Mouse (Mus musculus): ENCODE measurements around the gene Pccb. TPM values are rescaled to one million over a fixed set of nuclear protein-coding genes. Genes with fewer than 3 reads are reported as not detected.

Gene Pccb
- polyA plus RNA-seq, 1 experiment from 2014 or later: 27.6 TPM

DNA sequence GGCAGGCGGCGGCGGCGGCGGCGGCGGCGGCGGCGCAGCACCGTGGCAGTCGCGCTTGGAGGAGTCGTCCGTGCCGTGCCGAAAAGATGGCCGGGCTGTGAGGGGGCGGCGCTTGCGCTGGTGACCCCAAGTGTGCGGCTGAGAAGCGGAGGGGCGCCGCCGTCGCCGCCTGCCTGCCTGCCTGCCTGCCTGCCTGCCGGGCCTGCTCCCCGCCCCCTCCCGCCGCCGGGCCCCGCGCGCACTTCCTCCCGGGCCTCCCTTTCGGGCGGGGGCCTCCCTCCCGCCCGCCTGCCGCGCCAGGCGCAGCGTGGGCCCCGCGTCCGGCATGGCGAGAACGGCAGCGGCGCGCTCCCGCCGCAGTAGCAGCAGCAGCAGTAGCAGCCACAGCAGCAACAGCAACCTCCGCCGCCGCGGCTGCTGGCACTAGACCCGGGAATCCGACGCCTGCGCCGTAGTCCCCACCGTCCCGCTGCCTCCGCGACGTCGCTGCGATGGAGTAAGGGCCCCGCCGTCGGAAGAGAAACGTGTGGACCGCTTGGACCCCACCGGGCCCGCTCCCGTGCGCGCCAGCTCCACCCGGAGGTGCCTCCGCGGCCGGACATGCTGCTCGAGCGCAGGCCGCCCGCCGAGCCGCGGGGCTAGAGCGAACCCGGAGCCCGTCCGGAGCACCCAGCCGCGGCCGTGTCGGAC lies 39.8 kb upstream of the Pccb start:
- 0% methylated on average over 48 of the region's 100 CpGs for WGBS
- peak overlapping the region; percentile 77 for H3K4me2 ChIP-seq (ENCODE audit: low read length)

DNA sequence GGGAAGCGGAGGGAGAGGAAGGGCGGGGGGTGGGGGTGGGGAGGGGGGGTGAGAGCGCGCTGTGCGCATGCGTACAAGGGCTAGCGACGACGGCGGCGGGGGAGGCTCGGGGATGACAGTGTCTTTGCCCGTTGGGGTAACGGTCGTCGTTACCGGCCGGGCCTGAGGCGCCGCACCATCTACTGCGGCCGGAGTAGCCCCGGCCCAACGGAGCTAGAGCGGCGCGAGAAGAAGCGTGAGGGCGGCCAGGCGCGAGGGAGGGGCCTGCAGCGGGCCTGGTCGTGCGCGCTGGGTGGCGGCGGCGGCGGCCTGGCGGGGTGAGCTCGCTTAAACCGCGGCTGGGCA lies 39.3 kb upstream of the Pccb start, which contains the start of gene Msl2:
Gene Msl2 (plus strand): TSS at position 115 of the 345 bp plus-strand sequence.
- ATAC-seq: peak; percentile 75
- Histone ChIP-seq H3K4me3 (ENCODE audit: low read depth, low read length) (peak within 1 kb of the TSS; percentile 96), H3K9ac (ENCODE audit: low read depth, low read length) (peak within 1 kb of the TSS; percentile 99), H3K27ac (ENCODE audit: low read length) (peak within 1 kb of the TSS; percentile 100), H3K27me3 (ENCODE audit: control insufficient read depth, insufficient read depth, low read depth, low read length) (no peaks in the 10 kb centered on the region), H3K4me1 (ENCODE audit: control insufficient read depth, insufficient read depth, low read length) (peaks cover 22% of the 10 kb centered on the region), H3K4me2 (ENCODE audit: low read length) (peak within 1 kb of the TSS; percentile 77), H3K36me3 (ENCODE audit: control insufficient read depth, insufficient read depth, low read length) (no peaks in the 10 kb centered on the region), H3K9me3 (replicated peaks; ENCODE audit: control insufficient read depth, low read length, poor library complexity, severe bottlenecking) (no peaks in the 10 kb centered on the region)
- WGBS: 0% methylated on average over 16 of the region's 43 CpGs

More for the DNA sequence above, 39.8 kb upstream of the Pccb start:
- Histone ChIP-seq H3K27ac (ENCODE audit: low read length) (peak overlapping the region; percentile 100), H3K4me3 (ENCODE audit: low read depth, low read length) (peak overlapping the region; percentile 96), H3K36me3 (ENCODE audit: control insufficient read depth, insufficient read depth, low read length) (no peaks in the 10 kb centered on the region), H3K27me3 (ENCODE audit: control insufficient read depth, insufficient read depth, low read depth, low read length) (no peaks in the 10 kb centered on the region), H3K4me1 (ENCODE audit: control insufficient read depth, insufficient read depth, low read length) (peaks cover 28% of the 10 kb centered on the region), H3K9ac (ENCODE audit: low read depth, low read length) (peak overlapping the region; percentile 99), H3K9me3 (replicated peaks; ENCODE audit: control insufficient read depth, low read length, poor library complexity, severe bottlenecking) (no peaks in the 10 kb centered on the region)
- ATAC-seq: peak; percentile 83

DNA sequence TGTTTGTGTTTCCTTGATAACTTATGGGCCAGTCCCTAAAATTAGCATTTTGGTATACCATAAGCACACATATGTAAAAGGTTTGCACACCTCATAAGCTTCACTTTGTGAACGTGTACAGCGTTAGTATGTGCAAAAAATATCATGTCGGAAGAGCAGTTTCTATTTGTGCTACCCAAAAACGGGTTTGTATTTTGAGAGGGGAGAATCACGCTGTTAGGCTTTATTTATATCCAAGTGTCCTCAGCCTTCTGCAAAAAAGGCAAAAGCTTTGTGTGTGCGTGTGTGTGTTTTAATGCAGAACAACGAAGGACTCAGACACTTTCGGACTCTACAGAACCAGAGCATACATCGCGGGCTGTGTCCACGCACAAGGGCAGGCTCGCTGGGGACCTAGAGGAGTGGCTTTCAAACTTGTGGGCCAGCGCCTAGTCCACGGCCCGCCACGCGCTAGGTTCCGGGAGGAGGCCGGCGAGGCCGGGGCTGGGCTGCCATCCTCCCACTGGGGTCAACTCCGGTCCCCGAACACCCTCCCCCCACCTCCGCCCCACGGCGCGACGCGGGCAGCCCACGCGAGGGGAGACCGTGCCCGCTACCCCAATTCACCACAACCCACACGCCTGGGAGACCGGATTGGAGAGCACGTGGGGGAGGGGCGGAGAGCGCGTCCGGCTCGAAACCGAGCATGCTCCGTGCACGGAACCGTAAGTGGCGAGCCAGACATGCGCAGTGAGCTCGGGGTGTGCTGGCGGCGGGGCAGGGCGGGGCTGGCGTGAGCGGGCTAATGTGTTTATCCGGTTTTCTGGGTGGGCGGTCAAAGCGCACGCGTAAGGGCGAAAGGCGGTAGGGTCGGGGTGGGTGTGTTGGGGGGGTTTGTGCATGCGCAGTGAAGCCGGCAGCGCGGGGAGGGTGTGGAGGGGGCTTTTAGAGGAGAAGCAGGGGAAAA lies 38.6 kb upstream of the Pccb start:
- Histone ChIP-seq H3K36me3 (ENCODE audit: control insufficient read depth, insufficient read depth, low read length) (no peaks in the 10 kb centered on the region), H3K27ac (ENCODE audit: low read length) (peak overlapping the region; percentile 93), H3K4me1 (ENCODE audit: control insufficient read depth, insufficient read depth, low read length) (peaks cover 16% of the 10 kb centered on the region), H3K4me3 (ENCODE audit: low read depth, low read length) (peak overlapping the region; percentile 96), H3K27me3 (ENCODE audit: control insufficient read depth, insufficient read depth, low read depth, low read length) (no peaks in the 10 kb centered on the region), H3K9me3 (replicated peaks; ENCODE audit: control insufficient read depth, low read length, poor library complexity, severe bottlenecking) (no peaks in the 10 kb centered on the region), H3K4me2 (ENCODE audit: low read length) (peak overlapping the region; percentile 76), H3K9ac (ENCODE audit: low read depth, low read length) (peak overlapping the region; percentile 95)
- ATAC-seq: peak; percentile 94
- WGBS: 1% methylated on average over 59 of the region's 65 CpGs

DNA sequence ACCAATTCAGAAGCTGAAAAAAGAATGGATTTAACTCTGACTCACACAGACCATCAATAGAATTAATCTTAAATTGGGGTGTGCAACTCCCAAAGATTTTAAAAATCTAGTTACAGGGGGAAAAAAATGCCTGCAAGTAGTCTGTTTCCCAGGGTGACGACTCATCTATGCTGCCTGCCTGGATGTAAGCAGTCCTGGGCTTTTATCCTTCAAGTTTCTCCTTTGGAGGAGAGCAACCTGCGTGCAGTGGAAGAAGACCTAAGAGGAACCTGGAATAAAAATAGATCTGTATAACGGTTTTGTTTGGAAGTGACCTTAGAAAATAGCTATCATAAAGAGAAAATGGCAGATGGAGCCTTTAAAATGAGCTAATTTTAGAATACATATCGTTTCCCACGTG lies 37.8 kb upstream of the Pccb start:
- no peaks in the 10 kb centered on the region; the same call in 1 of the 2 replicates for H3K36me3 ChIP-seq (ENCODE audit: control insufficient read depth, insufficient read depth, low read length)
- H3K27ac ChIP-seq (ENCODE audit: low read length): no peak overlapping the region
- no peak overlapping the region for H3K4me2 ChIP-seq (ENCODE audit: low read length)
- no peaks in the 10 kb centered on the region for H3K9me3 ChIP-seq (replicated peaks; ENCODE audit: control insufficient read depth, low read length, poor library complexity, severe bottlenecking)
- H3K4me1 ChIP-seq (ENCODE audit: control insufficient read depth, insufficient read depth, low read length): peaks cover 10% of the 10 kb centered on the region
- ATAC-seq: no peak
- no peaks in the 10 kb centered on the region for H3K27me3 ChIP-seq (ENCODE audit: control insufficient read depth, insufficient read depth, low read depth, low read length)
- H3K9ac ChIP-seq (ENCODE audit: low read depth, low read length): no peak overlapping the region
- no peak overlapping the region for H3K4me3 ChIP-seq (ENCODE audit: low read depth, low read length)
- WGBS: 34% methylated on average over 5 of the region's 5 CpGs

GRCm38 (mm10) chr9:101069781-101070180 lies 35.1 kb upstream of the Pccb start:
- Histone ChIP-seq H3K27ac (ENCODE audit: low read length) (no peak overlapping the region), H3K9ac (ENCODE audit: low read depth, low read length) (no peak overlapping the region), H3K4me3 (ENCODE audit: low read depth, low read length) (no peak overlapping the region), H3K27me3 (ENCODE audit: control insufficient read depth, insufficient read depth, low read depth, low read length) (no peaks in the 10 kb centered on the region), H3K9me3 (replicated peaks; ENCODE audit: control insufficient read depth, low read length, poor library complexity, severe bottlenecking) (no peaks in the 10 kb centered on the region), H3K36me3 (ENCODE audit: control insufficient read depth, insufficient read depth, low read length) (no peaks in the 10 kb centered on the region; the same call in 1 of the 2 replicates), H3K4me2 (ENCODE audit: low read length) (no peak overlapping the region), H3K4me1 (ENCODE audit: control insufficient read depth, insufficient read depth, low read length) (peaks cover 5% of the 10 kb centered on the region; the same call in 1 of the 2 replicates)
- ATAC-seq: no peak
- 97% methylated on average over 3 of the region's 3 CpGs for WGBS

GRCm38 (mm10) chr9:101065076-101065602 lies 30.4 kb upstream of the Pccb start:
- no peaks in the 10 kb centered on the region for H3K9me3 ChIP-seq (replicated peaks; ENCODE audit: control insufficient read depth, low read length, poor library complexity, severe bottlenecking)
- WGBS: 68% methylated on average over 3 of the region's 3 CpGs
- H3K4me3 ChIP-seq (ENCODE audit: low read depth, low read length): no peak overlapping the region
- H3K27me3 ChIP-seq (ENCODE audit: control insufficient read depth, insufficient read depth, low read depth, low read length): no peaks in the 10 kb centered on the region
- H3K4me1 ChIP-seq (ENCODE audit: control insufficient read depth, insufficient read depth, low read length): no peaks in the 10 kb centered on the region
- H3K36me3 ChIP-seq (ENCODE audit: control insufficient read depth, insufficient read depth, low read length): no peaks in the 10 kb centered on the region; the same call in 1 of the 2 replicates
- no peak overlapping the region for H3K4me2 ChIP-seq (ENCODE audit: low read length)
- no peak overlapping the region for H3K9ac ChIP-seq (ENCODE audit: low read depth, low read length)
- ATAC-seq: no peak
- H3K27ac ChIP-seq (ENCODE audit: low read length): no peak overlapping the region

DNA sequence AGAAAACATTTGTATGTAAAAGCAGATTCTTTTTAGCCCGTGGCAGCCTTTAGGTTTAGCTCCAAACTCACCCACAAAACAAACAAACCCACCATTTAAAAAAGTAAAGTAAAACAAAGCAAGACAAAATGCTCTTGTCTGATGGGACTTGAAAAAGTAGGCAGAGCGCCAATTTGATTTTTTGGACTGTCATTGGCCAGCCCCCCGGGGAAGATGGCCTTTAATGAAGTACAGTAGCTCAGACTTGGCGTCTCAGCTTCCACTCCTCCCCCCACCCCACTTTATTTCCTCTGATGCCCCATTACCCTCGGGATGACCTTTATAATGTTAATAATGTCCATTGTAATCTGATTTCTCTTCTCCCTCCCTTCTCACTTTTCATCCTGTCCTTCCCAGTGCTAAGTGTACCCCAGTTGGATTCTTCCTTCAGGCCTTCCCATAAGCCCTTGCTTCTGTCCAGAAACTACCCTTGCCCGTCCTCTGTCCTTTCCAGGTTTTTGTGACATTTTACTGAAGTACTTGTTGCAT lies 27.6 kb upstream of the Pccb start:
- no peak for ATAC-seq

GRCm38 (mm10) chr9:101061035-101061434 lies 26.3 kb upstream of the Pccb start:
- H3K9me3 ChIP-seq (replicated peaks; ENCODE audit: control insufficient read depth, low read length, poor library complexity, severe bottlenecking): no peaks in the 10 kb centered on the region
- no peaks in the 10 kb centered on the region for H3K36me3 ChIP-seq (ENCODE audit: control insufficient read depth, insufficient read depth, low read length)
- no peak for ATAC-seq
- H3K4me3 ChIP-seq (ENCODE audit: low read depth, low read length): no peak overlapping the region
- no peaks in the 10 kb centered on the region for H3K4me1 ChIP-seq (ENCODE audit: control insufficient read depth, insufficient read depth, low read length)
- H3K27me3 ChIP-seq (ENCODE audit: control insufficient read depth, insufficient read depth, low read depth, low read length): no peaks in the 10 kb centered on the region
- H3K9ac ChIP-seq (ENCODE audit: low read depth, low read length): no peak overlapping the region
- no peak overlapping the region for H3K27ac ChIP-seq (ENCODE audit: low read length)
- H3K4me2 ChIP-seq (ENCODE audit: low read length): no peak overlapping the region
- WGBS: 81% methylated on average over 11 of the region's 11 CpGs

More for the DNA sequence above, 27.6 kb upstream of the Pccb start:
- no peaks in the 10 kb centered on the region for H3K4me1 ChIP-seq (ENCODE audit: control insufficient read depth, insufficient read depth, low read length)
- no peaks in the 10 kb centered on the region for H3K27me3 ChIP-seq (ENCODE audit: control insufficient read depth, insufficient read depth, low read depth, low read length)
- no peak overlapping the region for H3K4me3 ChIP-seq (ENCODE audit: low read depth, low read length)
- no peaks in the 10 kb centered on the region for H3K36me3 ChIP-seq (ENCODE audit: control insufficient read depth, insufficient read depth, low read length)
- 72% methylated on average over 6 of the region's 6 CpGs for WGBS
- no peak overlapping the region for H3K4me2 ChIP-seq (ENCODE audit: low read length)
- H3K9me3 ChIP-seq (replicated peaks; ENCODE audit: control insufficient read depth, low read length, poor library complexity, severe bottlenecking): no peaks in the 10 kb centered on the region
- H3K27ac ChIP-seq (ENCODE audit: low read length): no peak overlapping the region
- no peak overlapping the region for H3K9ac ChIP-seq (ENCODE audit: low read depth, low read length)
